Mouse (Mus musculus) limb, embryonic 12.5 days (tissue): ENCODE measurements around the gene Cd80. TPM values are rescaled to one million over a fixed set of nuclear protein-coding genes. Genes with fewer than 3 reads are reported as not detected.

Experiments used
- ATAC-seq: fragments of 200-750 bp; cut with Nextera tagmentation; 2 replicates; pipeline ENCODE4 v1.8.0; 2017; ENCODE audit warnings: low read depth, moderate TSS enrichment; ENCODE audit not compliant: insufficient number of reproducible peaks, insufficient read depth, low FRiP score, low TSS enrichment
- H3K27ac ChIP-seq: fragments of 300-500 bp; sonication (generic); 2 replicates; pipeline ENCODE4 v1.5.1; 2016; ENCODE audit warnings: mild to moderate bottlenecking, moderate library complexity
- H3K27me3 ChIP-seq: fragments of 300-500 bp; sonication (generic); 2 replicates; pipeline ENCODE4 v1.6.1; 2016; ENCODE audit warnings: mild to moderate bottlenecking, moderate library complexity
- H3K36me3 ChIP-seq: fragments of 300-500 bp; sonication (generic); 2 replicates; pipeline ENCODE4 v1.6.1; 2016; ENCODE audit warnings: mild to moderate bottlenecking, moderate library complexity
- H3K4me1 ChIP-seq: fragments of 300-500 bp; sonication (generic); replicated peaks from 2 replicates; pipeline ENCODE4 v1.6.1; 2016
- H3K4me2 ChIP-seq: fragments of 300-500 bp; sonication (generic); 2 replicates; pipeline ENCODE4 v1.6.1; 2016; ENCODE audit warnings: mild to moderate bottlenecking, moderate library complexity
- H3K4me3 ChIP-seq: fragments of 300-500 bp; sonication (generic); replicated peaks from 2 replicates; pipeline ENCODE4 v1.5.1; 2016; ENCODE audit warnings: mild to moderate bottlenecking
- H3K9ac ChIP-seq: fragments of 300-500 bp; sonication (generic); replicated peaks from 2 replicates; pipeline ENCODE4 v1.6.1; 2016; ENCODE audit warnings: mild to moderate bottlenecking, moderate library complexity
- H3K9me3 ChIP-seq: fragments of 300-500 bp; sonication (generic); 2 replicates; pipeline ENCODE4 v1.6.1; 2016; ENCODE audit warnings: mild to moderate bottlenecking, moderate library complexity
- WGBS: fragments of 180-500 bp; shearing (Covaris S2); methylation state at CpG from one replicate; pipeline ENCODE4 v1.1.7; 2016; 5-methylcytosine and 5-hydroxymethylcytosine counted together
- polyA plus RNA-seq: library from polyadenylated mRNA; unstranded; fragments of >200 nt; fragmentation: Nextera tagmentation; extraction: Ambion mirVana; gene quantifications from 2 replicates; pipeline ENCODE4 v1.2.1, GENCODE M21; 2016

The Cd80 gene
- 0.38 and 0.41 TPM in 2 replicates for polyA plus RNA-seq

DNA sequence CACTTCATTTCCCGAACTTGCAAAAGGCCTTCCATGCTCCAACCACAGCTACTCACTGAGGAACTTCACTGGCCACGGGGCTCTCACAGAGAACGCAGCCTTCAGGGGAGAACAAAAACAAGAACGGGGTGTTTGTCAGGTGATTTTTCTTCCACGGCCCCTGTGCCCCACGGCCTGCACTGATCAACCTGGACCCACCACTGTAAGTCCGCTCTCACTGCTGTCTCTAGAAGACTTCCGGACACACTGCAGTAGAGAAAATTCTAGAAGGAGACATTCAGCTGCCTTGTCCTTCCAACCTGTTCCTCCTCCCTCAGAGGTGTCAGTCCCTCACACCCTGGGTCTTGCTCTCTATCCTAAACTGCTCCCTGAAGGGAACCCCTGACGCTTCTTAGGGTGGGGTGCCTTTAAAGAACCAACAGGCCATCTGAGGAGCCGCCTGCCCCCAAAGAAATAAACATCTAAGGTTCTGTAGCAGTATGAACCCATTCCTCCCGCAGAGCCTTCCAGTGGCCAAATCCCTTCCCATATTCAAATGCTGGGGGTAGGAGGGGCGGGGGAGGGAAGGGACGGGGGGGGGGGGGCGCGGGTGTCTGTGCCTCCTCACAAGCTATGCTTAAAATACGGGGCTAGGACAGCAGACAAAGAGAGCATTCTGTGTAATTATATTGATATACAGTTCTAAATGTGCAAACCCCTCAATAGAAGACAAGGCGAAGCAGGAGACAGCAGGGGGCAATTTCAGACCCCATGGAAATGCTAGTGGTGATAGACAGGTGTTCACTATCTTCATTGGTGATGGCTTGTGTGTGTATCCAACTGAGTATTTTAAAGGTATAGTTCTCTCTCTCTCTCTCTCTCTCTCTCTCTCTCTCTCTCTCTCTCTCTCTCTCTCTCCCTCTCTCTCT, at the start of gene Cd80:
Gene Cd80 (plus strand): TSS at position 51 of the 908 bp plus-strand sequence.
- Histone ChIP-seq H3K36me3 (no peaks in the 10 kb centered on the region), H3K4me3 (no peak within 1 kb of the TSS), H3K9ac (no peak within 1 kb of the TSS), H3K4me1 (peaks cover 10% of the 10 kb centered on the region), H3K9me3 (no peaks in the 10 kb centered on the region), H3K27ac (no peak within 1 kb of the TSS), H3K4me2 (no peak within 1 kb of the TSS), H3K27me3 (no peaks in the 10 kb centered on the region)
- WGBS = 74% methylated on average over 15 of the region's 17 CpGs
- ATAC-seq = no peak

- Histone ChIP-seq H3K9ac (no peak overlapping the region), H3K27ac (no peak overlapping the region), H3K4me3 (no peak overlapping the region), H3K4me1 (no peaks in the 10 kb centered on the region), H3K9me3 (no peaks in the 10 kb centered on the region), H3K36me3 (no peaks in the 10 kb centered on the region), H3K4me2 (no peak overlapping the region), H3K27me3 (no peaks in the 10 kb centered on the region)
- WGBS = 84% methylated on average over 5 of the region's 5 CpGs
- ATAC-seq = no peak
Observed at GRCm38 (mm10) chr16:38406293-38406692, 49.1 kb upstream of the Cd80 start.

DNA sequence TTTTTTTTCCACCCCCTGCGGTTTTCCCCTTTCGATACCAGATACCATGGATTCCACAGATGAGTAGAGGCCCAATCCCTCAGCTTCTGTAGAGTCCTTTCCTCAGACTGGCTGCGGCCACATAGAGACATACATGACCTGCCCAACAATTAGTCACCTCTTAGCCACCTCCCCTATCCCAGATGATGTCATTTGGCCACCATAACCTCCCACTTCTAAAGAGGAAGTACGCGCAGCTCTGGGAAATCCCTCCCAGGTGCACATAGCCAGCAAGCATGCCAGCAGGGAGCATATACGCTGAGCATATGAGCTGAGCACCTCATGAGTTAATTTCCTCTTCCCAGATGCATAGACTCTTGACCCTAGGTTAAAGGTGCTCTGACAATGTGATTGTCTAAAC, 48.7 kb upstream of the Cd80 start:
- Histone ChIP-seq H3K4me2 (no peak overlapping the region), H3K27ac (no peak overlapping the region), H3K27me3 (no peaks in the 10 kb centered on the region), H3K36me3 (no peaks in the 10 kb centered on the region), H3K9me3 (no peaks in the 10 kb centered on the region), H3K4me3 (no peak overlapping the region), H3K9ac (no peak overlapping the region), H3K4me1 (no peaks in the 10 kb centered on the region)
- ATAC-seq = no peak
- 85% methylated on average over 6 of the region's 6 CpGs for WGBS

- ATAC-seq = no peak
- H3K9ac ChIP-seq = no peak overlapping the region
- no peaks in the 10 kb centered on the region for H3K27me3 ChIP-seq
- no peak overlapping the region for H3K27ac ChIP-seq
- 35% methylated on average over 5 of the region's 5 CpGs for WGBS
- no peak overlapping the region for H3K4me2 ChIP-seq
- H3K4me3 ChIP-seq = no peak overlapping the region
- no peaks in the 10 kb centered on the region for H3K36me3 ChIP-seq
- no peaks in the 10 kb centered on the region for H3K9me3 ChIP-seq
- no peaks in the 10 kb centered on the region for H3K4me1 ChIP-seq
Observed at GRCm38 (mm10) chr16:38407584-38407983, 47.8 kb upstream of the Cd80 start.

DNA sequence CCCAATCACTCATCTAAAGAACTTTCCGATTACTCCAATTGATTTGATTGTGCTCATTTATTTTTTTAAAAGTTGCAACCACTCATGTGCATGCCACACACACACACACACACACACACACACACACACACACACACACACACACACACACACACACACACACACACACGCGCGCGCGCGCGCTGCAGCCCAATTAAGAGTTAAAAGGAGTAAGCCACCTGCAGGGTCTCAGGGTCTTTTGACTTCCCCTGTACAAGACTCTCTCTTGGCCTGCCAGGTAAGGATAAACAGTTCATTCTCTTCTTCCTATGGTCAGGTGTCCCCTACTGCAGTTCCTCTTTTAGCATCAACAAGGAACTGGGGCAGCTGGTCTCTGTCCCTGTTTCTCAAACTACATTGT, 46.9 kb upstream of the Cd80 start:
- H3K4me1 ChIP-seq = no peaks in the 10 kb centered on the region
- WGBS = 84% methylated on average over 8 of the region's 8 CpGs
- ATAC-seq = no peak

GRCm38 (mm10) chr16:38414953-38415352, 40.4 kb upstream of the Cd80 start:
- Histone ChIP-seq H3K27me3 (no peaks in the 10 kb centered on the region), H3K4me1 (no peaks in the 10 kb centered on the region), H3K9ac (no peak overlapping the region), H3K27ac (no peak overlapping the region), H3K4me3 (no peak overlapping the region), H3K36me3 (no peaks in the 10 kb centered on the region), H3K9me3 (no peaks in the 10 kb centered on the region), H3K4me2 (no peak overlapping the region)
- WGBS = 85% methylated on average over 7 of the region's 7 CpGs
- ATAC-seq = no peak

More for the DNA sequence above, 46.9 kb upstream of the Cd80 start:
- Histone ChIP-seq H3K27ac (no peak overlapping the region), H3K9me3 (no peaks in the 10 kb centered on the region), H3K9ac (no peak overlapping the region), H3K36me3 (no peaks in the 10 kb centered on the region), H3K4me3 (no peak overlapping the region), H3K27me3 (no peaks in the 10 kb centered on the region), H3K4me2 (no peak overlapping the region)

- 87% methylated on average over 2 of the region's 2 CpGs for WGBS
- H3K36me3 ChIP-seq = no peaks in the 10 kb centered on the region
Observed at GRCm38 (mm10) chr16:38425374-38425773, 30.0 kb upstream of the Cd80 start.

DNA sequence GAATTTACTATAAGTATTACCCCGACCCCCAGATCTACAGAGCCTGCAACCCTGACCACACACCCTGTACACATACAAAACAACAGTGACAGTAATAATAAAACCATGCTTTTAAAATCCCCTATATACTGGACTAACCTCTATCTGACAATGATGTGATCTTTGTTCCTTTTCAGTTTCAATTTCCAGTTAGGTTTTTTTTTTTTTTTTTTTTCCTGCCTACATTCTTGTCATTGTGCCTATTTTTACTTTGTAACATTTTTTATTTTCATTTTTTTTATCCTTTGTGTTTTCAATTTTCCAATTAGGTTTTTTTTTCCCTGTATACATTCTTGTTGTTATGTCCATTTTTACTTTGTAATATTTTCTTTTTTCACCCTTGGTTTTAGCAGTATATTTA, 29.6 kb upstream of the Cd80 start:
- Histone ChIP-seq H3K4me1 (no peaks in the 10 kb centered on the region), H3K9ac (no peak overlapping the region), H3K27me3 (no peaks in the 10 kb centered on the region), H3K27ac (no peak overlapping the region), H3K36me3 (no peaks in the 10 kb centered on the region), H3K9me3 (no peaks in the 10 kb centered on the region), H3K4me2 (no peak overlapping the region), H3K4me3 (no peak overlapping the region)
- WGBS = 84% methylated on average over 1 of the region's 1 CpGs
- ATAC-seq = no peak

More at GRCm38 (mm10) chr16:38425374-38425773, 30.0 kb upstream of the Cd80 start:
- no peak overlapping the region for H3K4me3 ChIP-seq
- no peak for ATAC-seq
- H3K27me3 ChIP-seq = no peaks in the 10 kb centered on the region
- no peaks in the 10 kb centered on the region for H3K4me1 ChIP-seq
- H3K9ac ChIP-seq = no peak overlapping the region
- H3K4me2 ChIP-seq = no peak overlapping the region
- no peak overlapping the region for H3K27ac ChIP-seq
- H3K9me3 ChIP-seq = no peaks in the 10 kb centered on the region

- no peak overlapping the region for H3K4me3 ChIP-seq
- H3K36me3 ChIP-seq = no peaks in the 10 kb centered on the region
- no peak for ATAC-seq
- H3K4me1 ChIP-seq = 0 out of 2 replicates have a peak, but pooled peaks cover 3% of the 10 kb centered on the region
- no peaks in the 10 kb centered on the region for H3K9me3 ChIP-seq
- no peak overlapping the region for H3K27ac ChIP-seq
- H3K4me2 ChIP-seq = no peak overlapping the region
- WGBS = 74% methylated on average over 13 of the region's 13 CpGs
- no peak overlapping the region for H3K9ac ChIP-seq
- H3K27me3 ChIP-seq = no peaks in the 10 kb centered on the region
Observed at GRCm38 (mm10) chr16:38431446-38432185, 23.7 kb upstream of the Cd80 start.

DNA sequence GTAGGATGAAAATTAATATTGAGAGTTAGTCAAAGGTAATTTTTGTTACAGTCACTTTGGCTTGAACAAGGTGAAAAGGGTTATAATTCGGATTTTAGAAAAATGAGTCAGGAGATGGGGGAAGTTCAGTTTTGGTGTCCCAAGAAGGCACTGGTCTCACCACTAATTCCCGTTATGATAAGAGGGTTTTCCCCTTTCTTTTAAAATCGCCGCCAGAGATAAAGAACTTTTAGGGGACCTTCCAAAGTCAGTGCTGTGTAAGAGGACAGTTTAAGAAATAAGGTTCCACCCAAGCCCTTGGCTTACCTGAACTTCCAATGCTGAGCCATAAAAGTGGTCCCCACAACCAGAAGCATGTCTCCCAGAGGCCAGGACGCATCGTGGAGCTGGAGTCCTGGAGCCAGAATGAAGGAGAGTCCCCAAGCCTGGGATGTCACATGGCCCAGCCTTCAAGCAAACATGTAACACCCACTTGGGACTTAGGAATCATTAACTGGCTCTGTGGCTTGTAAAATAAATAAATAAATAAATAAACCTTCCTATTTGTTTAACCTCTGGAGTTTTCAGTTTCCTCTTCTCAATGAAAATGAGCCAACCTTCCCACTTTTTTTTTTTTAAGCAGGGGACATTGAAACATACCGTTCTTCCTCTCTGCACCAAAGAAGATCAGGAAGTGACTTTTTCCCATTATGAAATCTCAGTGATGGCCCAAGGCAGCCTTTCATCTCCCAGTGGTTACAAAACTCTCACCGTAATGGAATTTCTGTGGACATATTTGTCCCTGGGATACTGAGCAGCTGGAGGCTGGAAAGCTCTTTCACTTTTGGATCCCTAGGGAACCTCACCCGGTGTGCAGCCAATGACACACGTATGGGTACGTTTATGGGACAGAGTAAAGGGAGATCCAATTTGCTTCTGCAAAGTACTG, 22.6 kb upstream of the Cd80 start, which contains the start of gene Pla1a:
Gene Pla1a (minus strand): TSS at position 648 of the 928 bp plus-strand sequence.
- H3K36me3 ChIP-seq = no peaks in the 10 kb centered on the region
- H3K27me3 ChIP-seq = no peaks in the 10 kb centered on the region
- no peak within 1 kb of the TSS for H3K4me3 ChIP-seq
- no peak for ATAC-seq
- H3K4me2 ChIP-seq = no peak within 1 kb of the TSS
- WGBS = 74% methylated on average over 11 of the region's 11 CpGs
- H3K4me1 ChIP-seq = 0 out of 2 replicates have a peak, but pooled peaks cover 3% of the 10 kb centered on the region
- no peaks in the 10 kb centered on the region for H3K9me3 ChIP-seq
- no peak within 1 kb of the TSS for H3K9ac ChIP-seq
- no peak within 1 kb of the TSS for H3K27ac ChIP-seq
